Comparison of ENCODE assay signal across 8 mouse cellular contexts in the genomic region with DNA sequence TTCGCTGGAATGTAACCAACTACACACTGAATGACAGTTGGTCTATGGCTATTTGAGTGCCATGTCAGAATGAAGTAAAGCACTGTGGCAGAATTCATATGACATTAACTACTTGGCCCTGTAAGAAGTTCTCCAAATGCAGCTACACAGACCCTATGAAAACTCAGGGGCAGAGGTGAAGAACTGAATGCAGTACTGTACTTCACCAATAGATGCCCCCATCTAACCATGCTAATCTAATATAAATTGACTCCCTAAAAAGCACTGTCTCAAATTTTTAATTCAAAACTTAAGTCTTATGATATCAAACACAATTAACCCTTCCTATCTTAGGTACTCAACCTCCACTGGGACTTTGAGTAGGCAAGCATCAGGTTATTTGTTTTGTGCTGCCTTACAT. TPM values are rescaled to one million over a fixed set of nuclear protein-coding genes. Genes with fewer than 3 reads are reported as not detected.
DNase-seq lines count a peak whose midpoint lies in the region; ATAC-seq and TF ChIP-seq lines count a peak whose summit lies in the region.

No protein-coding gene starts in this region.

- in situ Hi-C loops in ES-E14 (cut with MboI; ENCODE audit: low sequenced_read_pairs in 2 of 2, unreplicated experiment in 2 of 2): no loop called here

- H3K9me3 ChIP-seq in kidney, embryonic 16.5 days (ENCODE audit: low read length): no peaks in the 10 kb centered on the region
- H3K9me3 ChIP-seq in ES-E14 (ENCODE audit: control insufficient read depth, insufficient read depth, low read depth, low read length): no peaks in the 10 kb centered on the region
- H3K9me3 ChIP-seq in embryonic facial prominence, embryonic 14.5 days (ENCODE audit: control insufficient read depth, low read length): no peaks in the 10 kb centered on the region

- DNase-seq in kidney, adult 9 months: peak; percentile 67
- DNase-seq in CD4-positive helper T cell, adult 2 months (ENCODE audit: low read depth, low spot score): peak; percentile 71
- peak; percentile 26 for DNase-seq in ES-E14 (ENCODE audit: low read depth, low spot score)
- peak; percentile 19 for DNase-seq in embryonic facial prominence, embryonic 14.5 days (ENCODE audit: low spot score)
- DNase-seq in urinary bladder, adult 18-20 months (ENCODE audit: low spot score in 2 of 2): no peak
- no peak for DNase-seq in gastrocnemius, adult 8-10 months (ENCODE audit: low spot score in 2 of 2)

- H3K27ac ChIP-seq in kidney, embryonic 16.5 days (ENCODE audit: low read length): no peak overlapping the region
- H3K27ac ChIP-seq in ES-E14 (ENCODE audit: insufficient read depth, low read depth, low read length, poor library complexity, severe bottlenecking): no peak overlapping the region
- H3K27ac ChIP-seq in embryonic facial prominence, embryonic 14.5 days (replicated peaks; ENCODE audit: low read depth, low read length): no peak overlapping the region

- H3K4me3 ChIP-seq in kidney, embryonic 16.5 days (ENCODE audit: low read length): no peak overlapping the region
- H3K4me3 ChIP-seq in ES-E14 (ENCODE audit: insufficient read depth in 1 of 2, low read depth in 1 of 2, low read length in 2 of 2, poor library complexity in 1 of 2, severe bottlenecking in 1 of 2): no peak overlapping the region
- H3K4me3 ChIP-seq in embryonic facial prominence, embryonic 14.5 days (ENCODE audit: low read depth, low read length): no peak overlapping the region

- H3K4me1 ChIP-seq in kidney, embryonic 16.5 days (ENCODE audit: insufficient read depth, low read length): no peaks in the 10 kb centered on the region
- H3K4me1 ChIP-seq in ES-E14 (ENCODE audit: control insufficient read depth in 2 of 2, insufficient read depth in 2 of 2, low read length in 2 of 2, poor library complexity in 1 of 2): peaks cover 3 to 9% of the 10 kb centered on the region in 2 experiments; a peak in 3 of 4 replicates
- H3K4me1 ChIP-seq in embryonic facial prominence, embryonic 14.5 days (ENCODE audit: control insufficient read depth, insufficient read depth, low read length): no peaks in the 10 kb centered on the region

- no peak overlapping the region for H3K9ac ChIP-seq in kidney, embryonic 16.5 days (replicated peaks; ENCODE audit: low read length)
- H3K9ac ChIP-seq in ES-E14 (ENCODE audit: insufficient read depth, low read depth, low read length, poor library complexity, severe bottlenecking): no peak overlapping the region
- H3K9ac ChIP-seq in embryonic facial prominence, embryonic 14.5 days (ENCODE audit: low read depth, low read length): no peak overlapping the region

- no peak for ATAC-seq in kidney, embryonic 16.5 days (ENCODE audit: low FRiP score, low TSS enrichment)
- ATAC-seq in embryonic facial prominence, embryonic 14.5 days (ENCODE audit: low read depth): no peak
- ATAC-seq in monocyte, adult 5-6 weeks (replicated peaks; ENCODE audit: insufficient number of reproducible peaks, low FRiP score, low TSS enrichment, poor library complexity, severe bottlenecking): peak; percentile 59; the same call in 1 of the 2 replicates

- no peaks in the 10 kb centered on the region for H3K27me3 ChIP-seq in kidney, embryonic 16.5 days (ENCODE audit: insufficient read depth, low read length)
- no peaks in the 10 kb centered on the region for H3K27me3 ChIP-seq in embryonic facial prominence, embryonic 14.5 days (replicated peaks; ENCODE audit: control insufficient read depth, insufficient read depth, low read length)

- H3K36me3 ChIP-seq in kidney, embryonic 16.5 days (ENCODE audit: insufficient read depth, low read length): no peaks in the 10 kb centered on the region
- H3K36me3 ChIP-seq in ES-E14 (ENCODE audit: control insufficient read depth, insufficient read depth, low read length, poor library complexity, severe bottlenecking): no peaks in the 10 kb centered on the region; the same call in 1 of the 2 replicates
- peaks cover 8% of the 10 kb centered on the region; the same call in 1 of the 2 replicates for H3K36me3 ChIP-seq in embryonic facial prominence, embryonic 14.5 days (ENCODE audit: control insufficient read depth, insufficient read depth, low read length)

- H3K4me2 ChIP-seq in kidney, embryonic 16.5 days (replicated peaks; ENCODE audit: low read depth, low read length): no peak overlapping the region
- no peak overlapping the region for H3K4me2 ChIP-seq in embryonic facial prominence, embryonic 14.5 days (ENCODE audit: low read depth, low read length)

- 97% methylated on average over 1 of the region's 1 CpGs for WGBS in kidney, embryonic 16.5 days
- WGBS in embryonic facial prominence, embryonic 14.5 days: 95% methylated on average over 1 of the region's 1 CpGs

TF ChIP-seq in ES-E14, 5 proteins besides CTCF, POLR2A, EP300 and RAD21:
- TF ChIP-seq MAFK (IDR thresholded peaks at IDR 0.05; ENCODE audit: insufficient read depth, low read depth, low read length) (no peak), ZC3H11A (IDR thresholded peaks at IDR 0.05; ENCODE audit: borderline replicate concordance, low read depth, low read length) (no peak), HCFC1 (IDR thresholded peaks at IDR 0.05; ENCODE audit: borderline replicate concordance, insufficient read depth, low read length) (no peak), CHD2 (IDR thresholded peaks at IDR 0.05; ENCODE audit: low read depth, low read length) (no peak), ZNF384 (IDR thresholded peaks at IDR 0.05; ENCODE audit: low read depth, low read length) (no peak)
TF ChIP-seq in ES-E14: peak in this region for 0.

RNA-seq across cellular contexts. Expression of a gene that starts 45.9 kb away (rescaled TPM):
- 25.0 and 28.6 TPM in 2 replicates for polyA plus RNA-seq in kidney, embryonic 16.5 days (2015; fragmentation: Nextera tagmentation; extraction: Ambion mirVana)
- 37.2 and 46.2 TPM in 2 replicates for total RNA-seq in ES-E14 (2012; rRNA removed)
- polyA plus RNA-seq in embryonic facial prominence, embryonic 14.5 days (2014; fragmentation: Nextera tagmentation; extraction: Ambion mirVana): 29.9 and 33.0 TPM in 2 replicates
- 79.4 to 108 TPM (median 81.9 TPM) in 3 replicates for total RNA-seq in monocyte, adult 5-6 weeks (2017)
- total RNA-seq in gastrocnemius, adult 8-10 months (2022): 10 to 100 TPM; 37.8 to 44.5 (median 40.8) TPM

Comparison
In these comparisons a context has a peak if more than half of its experiments do, and no peak if none do; other contexts are left out.
1. DNase-seq: peak in kidney, adult 9 months (single experiment), CD4-positive helper T cell, adult 2 months (single experiment), ES-E14 (single experiment) and embryonic facial prominence, embryonic 14.5 days (single experiment); none in urinary bladder, adult 18-20 months (0 of 2) and gastrocnemius, adult 8-10 months (0 of 2).